In genomic region chr3:66078898-66079537, GRCm38 (mm10) we compare ENCODE assay signal across 11 mouse cellular contexts.
DNase-seq lines count a peak whose midpoint lies in the region; ATAC-seq and TF ChIP-seq lines count a peak whose summit lies in the region.
"Had no signal": no experiment of that assay in that cellular context is flagged by ENCODE, and none has a peak within 500 bp of the region (broad histone marks: within the 10 kb centered on the region; RNA-seq: fewer than 3 reads in every experiment).

No protein-coding gene starts in this region.

- no peak overlapping the region for H3K4me3 ChIP-seq in CH12.LX (replicated peaks in 1 of 3; ENCODE audit: low read depth in 2 of 3, low read length in 2 of 3, poor library complexity in 1 of 3)
- no peak overlapping the region for H3K4me3 ChIP-seq in lung, postnatal 0 days (ENCODE audit: low read depth, low read length)
- H3K4me3 ChIP-seq in cerebellum, adult 2 months (replicated peaks; ENCODE audit: insufficient read depth, low read depth, low read length), result no peak overlapping the region
- H3K4me3 ChIP-seq in gastrocnemius, adult 2 months, result no peak overlapping the region
- H3K4me3 ChIP-seq: layer of hippocampus, adult 2 months; megakaryocyte, embryonic 14.5 days had no signal

- in situ Hi-C loops in CH12.LX (cut with MboI; ENCODE audit: low pct_ligation_motif_present, low pct_unique_long_range_greater_than_20kb, low sequenced_read_pairs), result no loop called here

- intact Hi-C loops in gastrocnemius, adult 2 months (cut with DNase I), result no loop called here

- no peak for TF ChIP-seq EP300 in CH12.LX (IDR thresholded peaks at IDR 0.05; ENCODE audit: low read length)
- no peak for TF ChIP-seq EP300 in lung, postnatal 0 days (IDR thresholded peaks at IDR 0.05)

- H3K4me1 ChIP-seq in CH12.LX (ENCODE audit: control insufficient read depth in 1 of 2, insufficient read depth in 2 of 2), result peaks cover 7 to 30% of the 10 kb centered on the region in 2 experiments; a peak in 3 of 4 replicates
- no peaks in the 10 kb centered on the region for H3K4me1 ChIP-seq in lung, postnatal 0 days (ENCODE audit: insufficient read depth, low read depth, low read length)
- no peaks in the 10 kb centered on the region for H3K4me1 ChIP-seq in cerebellum, adult 2 months (ENCODE audit: control insufficient read depth, insufficient read depth, low read length)
- H3K4me1 ChIP-seq: megakaryocyte, embryonic 14.5 days had no signal

- ATAC-seq in lung, postnatal 0 days, result peak; percentile 72

- H3K79me2 ChIP-seq in CH12.LX (replicated peaks; ENCODE audit: control insufficient read depth, extremely low read depth, insufficient read depth, poor library complexity, severe bottlenecking), result no peaks in the 10 kb centered on the region

- no peak for TF ChIP-seq RAD21 in CH12.LX (IDR thresholded peaks at IDR 0.05; ENCODE audit: low read depth, low read length)

- no peak overlapping the region for H3K9ac ChIP-seq in CH12.LX (ENCODE audit: insufficient read depth, low read depth)
- H3K9ac ChIP-seq in lung, postnatal 0 days (replicated peaks; ENCODE audit: low read depth), result no peak overlapping the region

- H3K27me3 ChIP-seq in CH12.LX (replicated peaks), result no peaks in the 10 kb centered on the region
- H3K27me3 ChIP-seq in lung, postnatal 0 days (replicated peaks; ENCODE audit: insufficient read depth, low read length), result no peaks in the 10 kb centered on the region
- H3K27me3 ChIP-seq in cerebellum, adult 2 months (ENCODE audit: control insufficient read depth, insufficient read depth, low read length), result no peaks in the 10 kb centered on the region
- H3K27me3 ChIP-seq: megakaryocyte, embryonic 14.5 days had no signal

- no peak for TF ChIP-seq CTCF in CH12.LX (conservative IDR thresholded peaks at IDR 0.05 in 1 of 2, IDR thresholded peaks at IDR 0.05 in 1 of 2; ENCODE audit: low read depth in 2 of 2, low read length in 2 of 2)
- no peak for TF ChIP-seq CTCF in lung, postnatal 0 days (IDR thresholded peaks at IDR 0.05)
- no peak for TF ChIP-seq CTCF in cerebellum, adult 2 months (IDR thresholded peaks at IDR 0.05; ENCODE audit: borderline replicate concordance, insufficient read depth, low read depth, low read length)
- no peak for TF ChIP-seq CTCF in gastrocnemius, adult 2 months (IDR thresholded peaks at IDR 0.05)

- 42% methylated on average over 6 of the region's 6 CpGs for WGBS in lung, postnatal 0 days
- WGBS in cerebellum, adult 2 months, result 89% methylated on average over 6 of the region's 6 CpGs

- DNase-seq in CH12.LX (ENCODE audit: extremely low read depth), result no peak
- DNase-seq in embryo, embryonic 10.5 days (ENCODE audit: low spot score), result peak; percentile 30
- peak; percentile 39 for DNase-seq in kidney, postnatal 10 days
- DNase-seq in lung, postnatal 0 days (ENCODE audit: low spot score), result peak; percentile 61
- DNase-seq in ovary, postnatal 10 days (ENCODE audit: low spot score), result no peak
- no peak for DNase-seq in cerebellum, adult 2 months
- DNase-seq in gastrocnemius, adult 2 months, result no peak
- DNase-seq: heart, postnatal 14 days; left cerebral cortex, postnatal 4 days had no signal

- dilution Hi-C loops in CH12.LX (cut with MboI; ENCODE audit: extremely low pct_ligation_motif_present, extremely low pct_unique_long_range_greater_than_20kb, low sequenced_read_pairs), result no loop called here

- no peaks in the 10 kb centered on the region for H3K36me3 ChIP-seq in CH12.LX (replicated peaks in 1 of 2; ENCODE audit: control insufficient read depth in 1 of 2, insufficient read depth in 1 of 2, low read length in 1 of 2)
- H3K36me3 ChIP-seq in lung, postnatal 0 days (ENCODE audit: insufficient read depth, low read length), result no peaks in the 10 kb centered on the region

- H3K27ac ChIP-seq in CH12.LX (ENCODE audit: insufficient read depth, low read depth), result no peak overlapping the region
- H3K27ac ChIP-seq in lung, postnatal 0 days (ENCODE audit: low read length), result no peak overlapping the region
- H3K27ac ChIP-seq in cerebellum, adult 2 months (ENCODE audit: insufficient read depth, low read length), result no peak overlapping the region
- no peak overlapping the region for H3K27ac ChIP-seq in gastrocnemius, adult 2 months
- H3K27ac ChIP-seq: layer of hippocampus, adult 2 months had no signal

- no peak for TF ChIP-seq POLR2A in CH12.LX (IDR thresholded peaks at IDR 0.05; ENCODE audit: low read depth, low read length)
- TF ChIP-seq POLR2A in cerebellum, adult 2 months (IDR thresholded peaks at IDR 0.05; ENCODE audit: borderline replicate concordance, insufficient read depth, low read length), result no peak

- no peaks in the 10 kb centered on the region for H3K9me3 ChIP-seq in CH12.LX (replicated peaks; ENCODE audit: low read length)
- no peaks in the 10 kb centered on the region for H3K9me3 ChIP-seq in lung, postnatal 0 days (ENCODE audit: low read length)
- H3K9me3 ChIP-seq: megakaryocyte, embryonic 14.5 days had no signal

- no peak overlapping the region for H3K4me2 ChIP-seq in CH12.LX (ENCODE audit: insufficient read depth, low read depth, poor library complexity, severe bottlenecking)
- H3K4me2 ChIP-seq in lung, postnatal 0 days (replicated peaks; ENCODE audit: low read depth, low read length), result no peak overlapping the region

TF ChIP-seq in CH12.LX, 34 proteins besides CTCF, POLR2A, EP300 and RAD21:
- TF ChIP-seq MAX (IDR thresholded peaks at IDR 0.05; ENCODE audit: low read length) (no peak), POLR2AphosphoS2 (IDR thresholded peaks at IDR 0.05; ENCODE audit: low read depth, low read length) (no peak), ZMIZ1 (IDR thresholded peaks at IDR 0.05; ENCODE audit: low read depth, low read length) (no peak), ZNF384 (IDR thresholded peaks at IDR 0.05; ENCODE audit: low read depth, low read length) (no peak), CHD1 (IDR thresholded peaks at IDR 0.05; ENCODE audit: low read depth, low read length) (no peak), MEF2A (IDR thresholded peaks at IDR 0.05; ENCODE audit: borderline replicate concordance, low read depth, low read length) (no peak), MAFK (IDR thresholded peaks at IDR 0.05; ENCODE audit: insufficient replicate concordance, low read length) (peak; percentile 88)

Comparison
In these comparisons a context has a peak if more than half of its experiments do, and no peak if none do; other contexts are left out.
1. DNase-seq: peak in embryo, embryonic 10.5 days (single experiment), kidney, postnatal 10 days (single experiment) and lung, postnatal 0 days (single experiment); none in CH12.LX (single experiment), ovary, postnatal 10 days (single experiment), cerebellum, adult 2 months (0 of 2) and gastrocnemius, adult 2 months (single experiment).